Mouse (Mus musculus) adipocyte (in vitro differentiated cells): ENCODE results near the gene Dnajc7.

Experiments
- DNase-seq: peaks from one replicate; pipeline ENCODE4 v3.0.0-alpha.2; 2016; ENCODE audit warnings: low spot score

Gene Dnajc7

GRCm38 (mm10) chr11:100579116-100579799, 40.7 kb downstream of the Dnajc7 start:
- no peak for DNase-seq

GRCm38 (mm10) chr11:100577852-100578599, 41.9 kb downstream of the Dnajc7 start:
- no peak for DNase-seq

GRCm38 (mm10) chr11:100576256-100576655, 43.7 kb downstream of the Dnajc7 start:
- no peak for DNase-seq

- no peak for DNase-seq
Observed at GRCm38 (mm10) chr11:100575484-100575855, 44.5 kb downstream of the Dnajc7 start.

GRCm38 (mm10) chr11:100574708-100575483, 45.1 kb downstream of the Dnajc7 start, which contains the start of gene Cnp:
TSS of gene Cnp (plus strand) at chr11:100574904.
- DNase-seq = no peak

- DNase-seq = no peak
Observed at GRCm38 (mm10) chr11:100574188-100574587, 45.8 kb downstream of the Dnajc7 start.

GRCm38 (mm10) chr11:100571202-100571567, 48.8 kb downstream of the Dnajc7 start:
- no peak for DNase-seq

GRCm38 (mm10) chr11:100570430-100571201, 49.4 kb downstream of the Dnajc7 start:
- DNase-seq = peak; percentile 71

GRCm38 (mm10) chr11:100569789-100570188, 50.2 kb downstream of the Dnajc7 start:
- DNase-seq = no peak

- no peak for DNase-seq
Observed at GRCm38 (mm10) chr11:100568692-100569091, 51.3 kb downstream of the Dnajc7 start.

GRCm38 (mm10) chr11:100567815-100568245, 52.1 kb downstream of the Dnajc7 start:
- no peak for DNase-seq

- DNase-seq = no peak
Observed at GRCm38 (mm10) chr11:100567229-100567628, 52.7 kb downstream of the Dnajc7 start.

- no peak for DNase-seq
Observed at GRCm38 (mm10) chr11:100564703-100565102, 55.3 kb downstream of the Dnajc7 start.

- DNase-seq = no peak
Observed at GRCm38 (mm10) chr11:100564297-100564696, 55.7 kb downstream of the Dnajc7 start.

GRCm38 (mm10) chr11:100561748-100562147, 58.2 kb downstream of the Dnajc7 start:
- no peak for DNase-seq

GRCm38 (mm10) chr11:100559476-100559875, 60.5 kb downstream of the Dnajc7 start:
- DNase-seq = no peak

- no peak for DNase-seq
Observed at GRCm38 (mm10) chr11:100557563-100557962, 62.4 kb downstream of the Dnajc7 start.

- DNase-seq = peak; percentile 82
Observed at GRCm38 (mm10) chr11:100555583-100555982, 64.4 kb downstream of the Dnajc7 start.

GRCm38 (mm10) chr11:100552842-100553241, 67.1 kb downstream of the Dnajc7 start:
- peak; percentile 58 for DNase-seq

- no peak for DNase-seq
Observed at GRCm38 (mm10) chr11:100550101-100550500, 69.9 kb downstream of the Dnajc7 start.

GRCm38 (mm10) chr11:100549466-100549865, 70.5 kb downstream of the Dnajc7 start:
- no peak for DNase-seq

GRCm38 (mm10) chr11:100548141-100548540, 71.8 kb downstream of the Dnajc7 start:
- no peak for DNase-seq
